24 mouse cellular contexts compared by ENCODE assay signal in genomic region chr7:135406761-135407160, GRCm38 (mm10). TPM values are rescaled to one million over a fixed set of nuclear protein-coding genes. Genes with fewer than 3 reads are reported as not detected.
"Had no signal": no experiment of that assay in that cellular context is flagged by ENCODE, and none has a peak within 500 bp of the region (broad histone marks: within the 10 kb centered on the region; RNA-seq: fewer than 3 reads in every experiment).

No protein-coding gene starts in this region.

- H3K9ac ChIP-seq: neural tube, embryonic 13.5 days; neural tube, embryonic 15.5 days; stomach, embryonic 15.5 days had no signal

- H3K27ac ChIP-seq: neural tube, embryonic 13.5 days; neural tube, embryonic 15.5 days; stomach, embryonic 15.5 days; stomach, postnatal 0 days had no signal

- H3K36me3 ChIP-seq: neural tube, embryonic 13.5 days; neural tube, embryonic 15.5 days; stomach, embryonic 15.5 days had no signal

- H3K4me1 ChIP-seq: stomach, embryonic 15.5 days had no signal

- H3K9me3 ChIP-seq: neural tube, embryonic 13.5 days; neural tube, embryonic 15.5 days; stomach, embryonic 15.5 days had no signal

- DNase-seq: retina, postnatal 1 day; right cerebral cortex, adult 18-20 months; right cerebral cortex, postnatal 14 days; right cerebral cortex, postnatal 25 days; right cerebral cortex, postnatal 4 days; spleen, adult 18-20 months; thymus, adult 18-20 months; thymus, adult 2 months; thymus, postnatal 14 days; thymus, postnatal 25 days; thymus, postnatal 36 days; thymus, postnatal 4 days had no signal

- H3K4me3 ChIP-seq: neural tube, embryonic 13.5 days; neural tube, embryonic 15.5 days; stomach, embryonic 15.5 days had no signal

RNA-seq across cellular contexts. Expression of gene Foxi2, which starts 3.3 kb away (rescaled TPM):
- total RNA-seq: neutrophil, adult 5-6 weeks had no signal
- polyA plus RNA-seq: neural tube, embryonic 13.5 days; neural tube, embryonic 14.5 days; neural tube, embryonic 15.5 days; small intestine, adult 2 months; spleen, adult 2 months; stomach, embryonic 14.5 days; stomach, embryonic 15.5 days; stomach, embryonic 16.5 days; stomach, postnatal 0 days; testis, adult 2 months; urinary bladder, adult 2 months had no signal
